Mouse (Mus musculus): ENCODE measurements at regions not wholly inside any gene's neighbourhood (a gene's known extent, or its start where the extent isn't known, plus 50 kb on each side); places are given as distances from the start of the nearest gene placed in this dataset.
A peak's percentile ranks its signal among the peaks of the same experiment; 100 is the strongest.

DNA sequence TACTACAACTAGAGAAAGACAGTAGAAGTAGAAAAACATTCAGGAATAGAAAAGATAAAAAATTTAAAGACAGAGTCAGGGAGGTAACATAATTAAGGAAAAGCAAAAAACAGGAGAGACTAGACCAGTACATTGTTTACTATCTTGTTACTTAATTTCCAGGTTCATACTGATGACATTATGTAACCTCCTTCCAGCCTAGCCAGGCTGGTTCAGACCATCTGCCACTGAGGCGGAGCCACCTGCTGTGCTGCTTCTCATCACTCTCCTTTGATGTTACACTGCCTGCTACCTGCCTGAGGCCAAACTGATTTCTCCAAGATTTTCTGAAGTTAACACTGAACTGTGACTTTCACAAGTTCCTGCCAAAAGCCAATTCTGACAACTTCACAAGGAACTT is 64.2 kb upstream of the Vmn2r2 start:
- TF ChIP-seq CTCF (IDR thresholded peaks at IDR 0.05; ENCODE audit: borderline replicate concordance, insufficient read depth, low read depth, low read length) (no peak), POLR2A (IDR thresholded peaks at IDR 0.05; ENCODE audit: borderline replicate concordance, insufficient read depth, low read length) (no peak)
- Histone ChIP-seq H3K4me3 (replicated peaks; ENCODE audit: insufficient read depth, low read depth, low read length) (no peak overlapping the region), H3K27me3 (ENCODE audit: control insufficient read depth, insufficient read depth, low read length) (no peaks in the 10 kb centered on the region), H3K4me1 (ENCODE audit: control insufficient read depth, insufficient read depth, low read length) (no peaks in the 10 kb centered on the region; the same call in 1 of the 2 replicates), H3K27ac (ENCODE audit: insufficient read depth, low read length) (no peak overlapping the region)
- 10% methylated on average over 1 of the region's 1 CpGs for WGBS
- peak; percentile 76 to 82 for DNase-seq

DNA sequence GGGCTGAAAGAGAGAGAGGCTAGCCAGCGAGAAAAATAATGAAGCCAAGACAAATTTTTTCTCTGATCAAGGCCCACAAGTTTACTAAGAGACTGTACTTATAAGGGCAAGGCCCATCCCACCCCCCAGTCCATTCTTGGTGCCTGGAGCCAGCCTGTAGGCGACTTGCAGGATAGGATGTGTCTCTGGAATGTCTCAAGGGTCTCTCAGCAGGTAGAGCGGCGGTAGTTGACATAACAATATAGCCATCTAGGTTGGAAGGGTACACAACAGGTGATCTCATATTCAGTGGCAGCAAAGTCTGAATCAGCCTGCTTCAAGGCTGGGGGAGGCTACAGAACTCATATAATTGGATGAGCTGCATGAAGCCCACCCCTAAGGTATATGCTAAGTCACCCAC is 61.1 kb upstream of the Vmn2r2 start:
- H3K4me1 ChIP-seq (ENCODE audit: control insufficient read depth, insufficient read depth, low read length), result no peaks in the 10 kb centered on the region; the same call in 1 of the 2 replicates
- no peak overlapping the region for H3K4me3 ChIP-seq (replicated peaks; ENCODE audit: insufficient read depth, low read depth, low read length)
- no peak for DNase-seq
- TF ChIP-seq CTCF (IDR thresholded peaks at IDR 0.05; ENCODE audit: borderline replicate concordance, insufficient read depth, low read depth, low read length) (no peak), POLR2A (IDR thresholded peaks at IDR 0.05; ENCODE audit: borderline replicate concordance, insufficient read depth, low read length) (no peak)
- H3K27me3 ChIP-seq (ENCODE audit: control insufficient read depth, insufficient read depth, low read length), result no peaks in the 10 kb centered on the region
- WGBS, result 88% methylated on average over 4 of the region's 4 CpGs
- H3K27ac ChIP-seq (ENCODE audit: insufficient read depth, low read length), result no peak overlapping the region

DNA sequence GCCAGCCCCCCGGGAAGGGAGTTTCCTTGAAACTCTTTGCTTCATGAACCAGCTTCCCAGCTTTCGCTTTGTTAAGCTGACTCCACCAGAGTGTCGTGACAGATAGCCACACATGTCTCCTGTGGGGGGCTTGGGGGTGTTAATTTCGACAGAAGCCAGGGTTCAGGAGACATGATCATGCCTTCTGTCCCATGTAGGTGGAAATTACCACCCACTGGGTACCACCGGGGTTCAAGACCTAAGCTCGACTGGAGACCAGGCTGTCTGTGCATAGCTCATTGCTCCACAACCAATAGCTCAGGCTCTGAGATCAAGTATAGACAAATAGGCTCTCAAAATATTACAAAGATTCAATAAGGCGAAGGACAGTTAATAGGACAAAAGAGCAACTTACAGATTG is 50.6 kb upstream of the Vmn2r2 start:
- no peaks in the 10 kb centered on the region for H3K27me3 ChIP-seq (ENCODE audit: control insufficient read depth, insufficient read depth, low read length)
- 74% methylated on average over 7 of the region's 7 CpGs for WGBS
- no peak overlapping the region for H3K4me3 ChIP-seq (replicated peaks; ENCODE audit: insufficient read depth, low read depth, low read length)
- H3K4me1 ChIP-seq (ENCODE audit: control insufficient read depth, insufficient read depth, low read length), result no peaks in the 10 kb centered on the region
- no peak for DNase-seq
- TF ChIP-seq POLR2A (IDR thresholded peaks at IDR 0.05; ENCODE audit: borderline replicate concordance, insufficient read depth, low read length), result no peak
- TF ChIP-seq CTCF (IDR thresholded peaks at IDR 0.05; ENCODE audit: borderline replicate concordance, insufficient read depth, low read depth, low read length), result no peak
- no peak overlapping the region for H3K27ac ChIP-seq (ENCODE audit: insufficient read depth, low read length)

All from cerebellum, adult 2 months (tissue).